In the genomic region with DNA sequence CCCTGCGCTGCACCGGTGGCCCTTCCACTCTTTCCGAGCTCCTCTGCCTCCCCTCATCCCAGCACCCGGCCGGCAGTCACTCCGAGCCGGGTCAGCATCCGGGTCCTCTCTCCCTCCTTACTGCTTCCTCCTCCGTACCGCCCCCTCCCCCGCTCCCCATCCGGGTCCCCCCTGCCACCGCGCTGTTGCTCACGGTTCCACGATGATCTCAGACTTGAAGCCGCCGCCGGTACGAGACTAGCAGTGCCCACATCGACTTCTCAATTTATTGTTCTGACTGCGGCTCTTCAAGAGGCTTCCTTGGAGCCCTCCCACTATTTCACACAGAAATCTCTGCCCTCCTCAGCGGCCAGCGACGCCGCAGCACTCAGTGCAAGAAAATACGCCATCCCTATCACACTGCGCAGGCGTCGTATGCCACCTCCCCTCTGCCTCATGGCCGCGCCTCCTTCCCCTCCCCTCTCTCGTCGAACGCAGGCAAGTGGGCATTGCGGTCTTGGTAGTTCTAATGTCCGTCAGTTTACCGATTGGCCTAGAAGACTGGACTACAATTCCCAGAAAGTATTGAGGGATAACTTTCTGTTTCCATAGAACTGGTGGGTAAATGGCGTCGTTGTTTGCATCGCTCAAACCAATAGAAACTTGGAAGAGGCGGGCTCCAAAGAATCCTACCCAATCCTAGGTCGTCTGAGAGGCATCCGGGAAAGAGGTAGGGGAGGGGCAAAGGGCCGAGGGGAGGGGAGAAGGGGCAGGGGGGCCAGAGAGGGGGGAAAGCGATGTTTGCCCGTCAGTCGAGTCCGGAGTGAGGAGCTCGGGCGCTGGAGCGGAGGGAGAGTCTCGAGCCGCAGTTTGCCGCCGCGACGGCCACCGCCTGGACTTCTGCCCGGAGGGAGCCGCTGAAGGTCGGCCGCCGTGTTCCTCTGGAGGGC, we compare ENCODE assay signal across 8 mouse cellular contexts. TPM values are rescaled to one million over a fixed set of nuclear protein-coding genes. Genes with fewer than 3 reads are reported as not detected.
DNase-seq lines count a peak whose midpoint lies in the region; ATAC-seq and TF ChIP-seq lines count a peak whose summit lies in the region.

Arid4b (plus strand) TSS at position 220 of the 929 bp plus-strand sequence.
Ggps1 (minus strand) TSS at position 476 of the 929 bp plus-strand sequence.

- no peaks in the 10 kb centered on the region for H3K9me3 ChIP-seq in hindbrain, embryonic 13.5 days

- H3K36me3 ChIP-seq in hindbrain, embryonic 13.5 days: no peaks in the 10 kb centered on the region

- TF ChIP-seq CTCF in Patski (IDR thresholded peaks at IDR 0.05): no peak

- in situ Hi-C loops in Patski (cut with MboI; ENCODE audit: low pct_unique_long_range_greater_than_20kb): loop anchor here (25.0 kb wide), 1 partner anchor 549 kb away; the partner anchor contains the start of genes Mrpl32 and Psma2

- H3K27ac ChIP-seq in hindbrain, embryonic 13.5 days: peak within 1 kb of the TSS; percentile 98

- peaks cover 43% of the 10 kb centered on the region for H3K4me1 ChIP-seq in hindbrain, embryonic 13.5 days (replicated peaks)

- under 1% methylated on average over 62 of the region's 64 CpGs for WGBS in hindbrain, embryonic 13.5 days

- no peaks in the 10 kb centered on the region for H3K27me3 ChIP-seq in Patski
- H3K27me3 ChIP-seq in hindbrain, embryonic 13.5 days: no peaks in the 10 kb centered on the region

- peak within 1 kb of the TSS; percentile 99 for H3K9ac ChIP-seq in hindbrain, embryonic 13.5 days

- H3K4me3 ChIP-seq in hindbrain, embryonic 13.5 days: peak within 1 kb of the TSS; percentile 99

- H3K4me2 ChIP-seq in hindbrain, embryonic 13.5 days: peak within 1 kb of the TSS; percentile 84

- POLR2A ChIA-PET in Patski (lab: Charles Lee): interaction anchor here (0.6 to 3.7 kb wide), 2 partner anchors 23 to 1155 kb away, joined by 3 to 15 read pairs; partner anchors contain the start of gene Tbce

- ATAC-seq in Patski: peak; percentile 96
- ATAC-seq in hindbrain, embryonic 13.5 days (ENCODE audit: low FRiP score): peak; percentile 97

- CTCF ChIA-PET in Patski (lab: Charles Lee): no interaction called here

- DNase-seq in Patski (ENCODE audit: low read depth, low spot score): peak; percentile 98
- peak; percentile 94 to 96 for DNase-seq in cerebellum, postnatal 14 days
- peak; percentile 93 to 97 for DNase-seq in frontal cortex, postnatal 14 days (ENCODE audit: low spot score in 2 of 2)
- peak; percentile 78 to 87 for DNase-seq in layer of hippocampus, postnatal 25 days (ENCODE audit: extremely low spot score in 1 of 2, low spot score in 1 of 2)
- peak; percentile 99 for DNase-seq in lung, postnatal 25 days (ENCODE audit: low spot score)
- peak; percentile 98 for DNase-seq in retina, embryonic 14.5 days (ENCODE audit: low spot score)
- DNase-seq in thymus, postnatal 4 days: peak; percentile 93

RNA-seq across cellular contexts. Expression of gene Arid4b, which starts in this region (rescaled TPM):
- polyA plus RNA-seq in Patski (2021): 31.1 TPM
- polyA plus RNA-seq in hindbrain, embryonic 13.5 days (2015; fragmentation: Nextera tagmentation; extraction: Ambion mirVana): 97.0 and 99.6 TPM in 2 replicates
- total RNA-seq in layer of hippocampus, postnatal 25 days (2021): 10 to 100 TPM; 39.3 to 48.1 TPM

RNA-seq across cellular contexts. Expression of gene Ggps1, which starts in this region (rescaled TPM):
- polyA plus RNA-seq in Patski (2021): 34.1 TPM
- polyA plus RNA-seq in hindbrain, embryonic 13.5 days (2015; fragmentation: Nextera tagmentation; extraction: Ambion mirVana): 79.2 and 83.9 TPM in 2 replicates
- 10 to 100 TPM; 53.7 to 62.0 TPM for total RNA-seq in layer of hippocampus, postnatal 25 days (2021)

Comparison
In these comparisons a context has a peak if more than half of its experiments do, and no peak if none do; other contexts are left out.
1. Peak in every context shown above with its lines: DNase-seq, ATAC-seq, H3K4me3 ChIP-seq and H3K27ac ChIP-seq.